Mouse (Mus musculus) limb, embryonic 13.5 days (tissue): ENCODE results near the gene Ascc2. TPM values are rescaled to one million over a fixed set of nuclear protein-coding genes. Genes with fewer than 3 reads are reported as not detected.

ENCODE experiments used
- ATAC-seq: fragments of 200-750 bp; cut with Nextera tagmentation; 2 replicates; pipeline ENCODE4 v1.8.0; 2017; ENCODE audit warnings: low read depth, moderate number of reproducible peaks, moderate TSS enrichment; ENCODE audit not compliant: low FRiP score
- H3K27ac ChIP-seq: fragments of 300-500 bp; sonication (generic); 2 replicates; pipeline ENCODE4 v1.5.1; 2015; ENCODE audit warnings: inconsistent platforms, mild to moderate bottlenecking, moderate library complexity
- H3K27me3 ChIP-seq: fragments of 300-500 bp; sonication (generic); 2 replicates; pipeline ENCODE4 v1.6.1; 2015; ENCODE audit warnings: mild to moderate bottlenecking, inconsistent platforms
- H3K36me3 ChIP-seq: fragments of 300-500 bp; sonication (generic); 2 replicates; pipeline ENCODE4 v1.6.1; 2015; ENCODE audit warnings: inconsistent platforms, mild to moderate bottlenecking, moderate library complexity
- H3K4me1 ChIP-seq: fragments of 300-500 bp; sonication (generic); 2 replicates; pipeline ENCODE4 v1.6.1; 2015; ENCODE audit warnings: inconsistent platforms
- H3K4me2 ChIP-seq: fragments of 300-500 bp; sonication (generic); replicated peaks from 2 replicates; pipeline ENCODE4 v1.6.1; 2015; ENCODE audit warnings: inconsistent platforms, mild to moderate bottlenecking, moderate library complexity
- H3K4me3 ChIP-seq: fragments of 300-500 bp; sonication (generic); 2 replicates; pipeline ENCODE4 v1.5.1; 2015; ENCODE audit warnings: moderate library complexity, mild to moderate bottlenecking, inconsistent platforms
- H3K9ac ChIP-seq: fragments of 300-500 bp; sonication (generic); 2 replicates; pipeline ENCODE4 v1.6.1; 2015; ENCODE audit warnings: mild to moderate bottlenecking, inconsistent platforms
- H3K9me3 ChIP-seq: fragments of 300-500 bp; sonication (generic); 2 replicates; pipeline ENCODE4 v1.6.1; 2016; ENCODE audit warnings: inconsistent platforms
- WGBS: fragments of 180-500 bp; shearing (Covaris S2); methylation state at CpG from one replicate; pipeline ENCODE4 v1.1.7; 2015; 5-methylcytosine and 5-hydroxymethylcytosine counted together
- polyA plus RNA-seq: library from polyadenylated mRNA; unstranded; fragments of >200 nt; fragmentation: Nextera tagmentation; extraction: Ambion mirVana; gene quantifications from 2 replicates; pipeline ENCODE4 v1.2.1, GENCODE M21; 2015

Ascc2 gene
- polyA plus RNA-seq: 31.0 and 33.5 TPM in 2 replicates

DNA sequence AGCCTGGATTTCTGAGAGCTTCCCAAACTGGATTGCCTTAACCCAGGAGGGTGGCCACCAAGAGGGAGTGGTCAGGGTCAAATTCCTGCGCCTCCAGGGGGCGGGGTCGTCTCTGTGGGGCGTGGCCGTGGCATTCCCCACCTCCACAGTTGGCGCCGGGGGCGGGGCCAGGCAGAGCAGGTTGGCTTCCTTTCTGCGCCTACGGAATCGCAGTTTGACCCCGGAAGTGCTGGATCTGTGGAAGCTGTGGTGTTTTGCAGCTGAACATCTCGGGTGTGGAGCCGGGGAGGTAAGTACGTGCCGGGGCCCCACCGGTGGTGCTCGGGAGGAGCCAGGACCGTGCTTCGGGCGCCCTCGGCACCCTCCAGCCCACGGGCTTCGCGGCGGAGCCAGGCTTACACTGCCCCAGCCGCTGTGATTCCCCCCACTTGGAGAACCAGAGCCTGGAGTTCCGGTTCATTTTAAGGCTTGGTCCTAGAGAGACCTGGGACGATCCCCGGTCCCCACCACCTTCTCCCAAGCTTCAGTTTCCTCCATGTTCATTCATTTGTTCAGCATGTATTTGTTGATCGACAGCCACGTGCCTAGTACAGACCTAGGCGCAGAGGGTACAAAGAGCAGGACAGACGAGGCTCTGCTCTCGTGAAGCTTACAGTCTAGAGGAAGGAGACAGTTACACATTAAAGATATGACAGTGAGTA, at the start of gene Ascc2:
TSS of gene Ascc2 (plus strand) at position 214 of the 701 bp plus-strand sequence.
- under 1% methylated on average over 35 of the region's 35 CpGs for WGBS
- Histone ChIP-seq H3K4me3 (peak within 1 kb of the TSS; percentile 69), H3K9me3 (no peaks in the 10 kb centered on the region), H3K27me3 (no peaks in the 10 kb centered on the region), H3K4me2 (peak within 1 kb of the TSS; percentile 75), H3K4me1 (peaks cover 10% of the 10 kb centered on the region), H3K9ac (peak within 1 kb of the TSS; percentile 72), H3K27ac (peak within 1 kb of the TSS; percentile 63), H3K36me3 (peaks cover 10% of the 10 kb centered on the region; the same call in 1 of the 2 replicates)
- peak; percentile 94 for ATAC-seq

DNA sequence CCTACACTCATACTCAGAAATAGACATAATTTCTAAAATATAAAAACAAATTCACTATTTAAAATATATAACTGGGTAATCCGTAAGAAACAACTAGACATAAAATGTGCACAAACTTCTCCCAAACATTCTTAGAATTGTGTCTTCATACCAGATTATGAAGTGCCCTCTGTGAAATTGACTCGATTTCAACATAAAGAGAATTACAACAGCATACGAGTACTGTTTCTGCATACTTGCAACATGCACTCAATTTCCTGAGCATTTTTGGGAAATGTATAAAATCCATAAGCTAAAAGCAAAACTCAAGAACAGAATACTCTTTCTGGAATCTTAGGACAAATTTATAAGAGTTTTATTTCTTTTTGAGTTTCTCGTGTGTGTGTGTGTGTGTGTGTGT, 45.7 kb upstream of the Ascc2 start:
- ATAC-seq: no peak
- H3K4me3 ChIP-seq: no peak overlapping the region
- H3K4me1 ChIP-seq: peaks cover 21% of the 10 kb centered on the region
- no peaks in the 10 kb centered on the region for H3K27me3 ChIP-seq
- no peak overlapping the region for H3K4me2 ChIP-seq
- 82% methylated on average over 4 of the region's 4 CpGs for WGBS
- no peak overlapping the region for H3K9ac ChIP-seq
- no peak overlapping the region for H3K27ac ChIP-seq
- H3K9me3 ChIP-seq: no peaks in the 10 kb centered on the region
- 0 out of 2 replicates have a peak, but pooled peaks cover 6% of the 10 kb centered on the region for H3K36me3 ChIP-seq

GRCm38 (mm10) chr11:4593491-4593848, 44.1 kb upstream of the Ascc2 start:
- WGBS: 39% methylated on average over 5 of the region's 5 CpGs
- H3K27me3 ChIP-seq: no peaks in the 10 kb centered on the region
- peaks cover 21% of the 10 kb centered on the region for H3K4me1 ChIP-seq
- H3K4me3 ChIP-seq: peak overlapping the region; percentile 99
- H3K4me2 ChIP-seq: peak overlapping the region; percentile 73
- H3K9ac ChIP-seq: peak overlapping the region; percentile 97
- H3K36me3 ChIP-seq: no peaks in the 10 kb centered on the region
- no peaks in the 10 kb centered on the region for H3K9me3 ChIP-seq
- ATAC-seq: no peak
- H3K27ac ChIP-seq: no peak overlapping the region

- Histone ChIP-seq H3K4me3 (peak overlapping the region; percentile 99), H3K4me2 (peak overlapping the region; percentile 73), H3K36me3 (no peaks in the 10 kb centered on the region), H3K9ac (peak overlapping the region; percentile 97), H3K27me3 (no peaks in the 10 kb centered on the region), H3K27ac (peak overlapping the region; percentile 94), H3K9me3 (no peaks in the 10 kb centered on the region), H3K4me1 (peaks cover 21% of the 10 kb centered on the region)
- under 1% methylated on average over 44 of the region's 45 CpGs for WGBS
- ATAC-seq: peak; percentile 91
Measured at GRCm38 (mm10) chr11:4593849-4594607, 43.5 kb upstream of the Ascc2 start.

DNA sequence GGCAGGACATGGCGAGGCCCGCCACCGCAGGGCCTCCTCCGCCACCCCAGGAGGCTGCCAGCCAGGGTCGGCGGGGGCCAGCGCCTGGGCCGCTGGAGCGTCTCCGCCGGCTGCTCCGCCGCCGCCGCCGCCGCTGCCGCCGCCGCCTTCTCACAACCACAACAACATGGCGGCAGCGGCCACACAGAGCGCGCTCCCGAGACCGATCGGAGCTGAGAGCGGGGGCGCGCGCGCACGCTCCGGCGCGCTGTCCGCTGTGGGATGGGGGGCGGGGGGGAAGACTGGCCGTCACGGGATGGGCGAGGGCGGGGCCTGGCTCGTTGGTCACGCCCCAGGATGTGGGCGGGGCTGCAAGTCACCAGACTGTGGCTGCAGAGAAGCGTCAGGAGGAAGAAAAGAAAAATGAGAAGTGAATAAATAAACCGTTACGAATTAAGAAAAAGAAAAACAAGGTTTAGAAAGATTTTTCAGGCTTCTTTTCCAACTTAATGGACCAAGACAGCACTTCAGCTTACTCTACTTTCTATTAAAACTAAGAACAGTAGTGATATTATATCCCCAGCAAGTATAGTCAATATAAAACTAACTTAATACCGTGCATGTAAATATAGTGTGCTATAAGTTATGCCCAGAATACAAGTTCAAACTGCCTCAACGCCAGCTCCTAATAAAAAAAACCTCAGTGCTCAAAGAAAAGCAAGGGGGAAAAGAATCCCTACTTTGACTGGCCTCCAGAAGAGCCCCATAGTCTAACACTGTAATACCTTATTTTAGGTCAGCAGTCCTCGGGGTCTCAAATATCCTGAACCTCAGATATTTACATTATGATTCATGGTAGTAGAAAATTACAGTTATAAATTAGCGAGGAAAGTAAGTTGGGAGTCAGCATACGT, 42.7 kb upstream of the Ascc2 start, which contains the start of gene Mtmr3:
TSS of gene Mtmr3 (minus strand) at position 256 of the 893 bp plus-strand sequence.
- H3K4me2 ChIP-seq: peak within 1 kb of the TSS; percentile 73
- peak within 1 kb of the TSS; percentile 97 for H3K9ac ChIP-seq
- peak within 1 kb of the TSS; percentile 94 for H3K27ac ChIP-seq
- H3K4me3 ChIP-seq: peak within 1 kb of the TSS; percentile 99
- no peaks in the 10 kb centered on the region for H3K27me3 ChIP-seq
- no peaks in the 10 kb centered on the region for H3K36me3 ChIP-seq
- H3K9me3 ChIP-seq: no peaks in the 10 kb centered on the region
- H3K4me1 ChIP-seq: peaks cover 21% of the 10 kb centered on the region
- ATAC-seq: peak; percentile 95
- WGBS: 5% methylated on average over 40 of the region's 53 CpGs

GRCm38 (mm10) chr11:4598411-4598810, 39.1 kb upstream of the Ascc2 start:
- no peak for ATAC-seq
- Histone ChIP-seq H3K27me3 (no peaks in the 10 kb centered on the region), H3K27ac (no peak overlapping the region), H3K4me1 (peaks cover 18% of the 10 kb centered on the region), H3K4me2 (no peak overlapping the region), H3K4me3 (no peak overlapping the region), H3K9ac (no peak overlapping the region), H3K36me3 (no peaks in the 10 kb centered on the region), H3K9me3 (no peaks in the 10 kb centered on the region)
- WGBS: 92% methylated on average over 2 of the region's 2 CpGs

- H3K4me3 ChIP-seq: no peak overlapping the region
- H3K36me3 ChIP-seq: no peaks in the 10 kb centered on the region
- H3K4me2 ChIP-seq: no peak overlapping the region
- H3K9ac ChIP-seq: no peak overlapping the region
- no peak overlapping the region for H3K27ac ChIP-seq
- H3K27me3 ChIP-seq: no peaks in the 10 kb centered on the region
- WGBS: 91% methylated on average over 3 of the region's 3 CpGs
- no peaks in the 10 kb centered on the region for H3K9me3 ChIP-seq
- peaks cover 23% of the 10 kb centered on the region for H3K4me1 ChIP-seq
- ATAC-seq: no peak
Measured at GRCm38 (mm10) chr11:4599916-4600315, 37.6 kb upstream of the Ascc2 start.

DNA sequence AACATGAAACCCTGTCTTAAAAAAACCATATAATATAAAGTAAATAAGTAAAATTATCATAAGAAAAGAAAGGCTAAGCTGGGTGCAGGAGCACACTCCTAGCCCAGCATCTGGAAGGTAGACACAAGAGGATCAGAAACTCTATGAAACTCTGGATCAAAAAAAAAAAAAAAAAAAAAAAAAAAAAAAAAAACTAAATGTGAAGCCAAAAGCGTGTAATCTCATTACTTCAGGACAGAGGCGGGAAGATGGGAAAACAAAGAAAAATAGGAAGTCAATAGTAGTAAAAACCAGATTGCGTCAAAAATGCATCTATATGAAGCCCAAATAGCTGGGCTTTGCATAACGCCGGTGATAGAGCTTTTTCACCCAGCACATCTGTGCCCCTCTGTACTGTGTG, 35.7 kb upstream of the Ascc2 start:
- H3K36me3 ChIP-seq: no peaks in the 10 kb centered on the region
- no peak overlapping the region for H3K4me2 ChIP-seq
- H3K9ac ChIP-seq: no peak overlapping the region
- WGBS: 76% methylated on average over 5 of the region's 5 CpGs
- no peaks in the 10 kb centered on the region for H3K9me3 ChIP-seq
- H3K4me3 ChIP-seq: no peak overlapping the region
- peaks cover 20% of the 10 kb centered on the region for H3K4me1 ChIP-seq
- no peak overlapping the region for H3K27ac ChIP-seq
- ATAC-seq: no peak
- no peaks in the 10 kb centered on the region for H3K27me3 ChIP-seq

GRCm38 (mm10) chr11:4602691-4603441, 34.7 kb upstream of the Ascc2 start:
- H3K4me3 ChIP-seq: no peak overlapping the region
- no peak overlapping the region for H3K9ac ChIP-seq
- no peak for ATAC-seq
- 28% methylated on average over 12 of the region's 12 CpGs for WGBS
- H3K4me1 ChIP-seq: peaks cover 20% of the 10 kb centered on the region
- H3K36me3 ChIP-seq: no peaks in the 10 kb centered on the region
- no peaks in the 10 kb centered on the region for H3K9me3 ChIP-seq
- H3K27ac ChIP-seq: no peak overlapping the region
- no peaks in the 10 kb centered on the region for H3K27me3 ChIP-seq
- H3K4me2 ChIP-seq: peak overlapping the region; percentile 38

DNA sequence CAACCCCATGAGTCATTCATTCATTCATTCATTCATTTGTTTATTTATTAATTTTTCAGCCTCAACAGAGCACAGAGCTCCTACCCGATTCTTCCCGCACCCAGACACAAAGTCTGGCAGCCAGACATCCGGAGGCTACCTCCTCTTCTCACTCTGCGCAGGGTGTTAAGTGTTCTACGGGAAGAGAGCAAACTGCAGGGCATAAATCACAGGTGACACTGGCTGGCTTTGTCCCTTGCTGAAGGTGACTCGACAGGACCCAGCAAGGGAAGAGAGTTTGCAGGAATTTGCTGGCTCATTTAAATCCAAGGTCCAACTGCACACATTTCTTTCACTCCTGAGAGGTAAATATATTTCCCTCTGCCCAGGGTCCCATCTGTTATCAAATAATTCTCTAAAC, 33.1 kb upstream of the Ascc2 start:
- no peak overlapping the region for H3K4me3 ChIP-seq
- no peak overlapping the region for H3K4me2 ChIP-seq
- ATAC-seq: no peak
- H3K9ac ChIP-seq: no peak overlapping the region
- no peaks in the 10 kb centered on the region for H3K27me3 ChIP-seq
- H3K27ac ChIP-seq: no peak overlapping the region
- no peaks in the 10 kb centered on the region for H3K36me3 ChIP-seq
- H3K4me1 ChIP-seq: peaks cover 20% of the 10 kb centered on the region
- no peaks in the 10 kb centered on the region for H3K9me3 ChIP-seq
- WGBS: 4% methylated on average over 6 of the region's 6 CpGs

- Histone ChIP-seq H3K4me1 (peaks cover 20% of the 10 kb centered on the region), H3K4me2 (no peak overlapping the region), H3K4me3 (no peak overlapping the region), H3K9me3 (no peaks in the 10 kb centered on the region), H3K9ac (no peak overlapping the region), H3K36me3 (no peaks in the 10 kb centered on the region), H3K27me3 (no peaks in the 10 kb centered on the region), H3K27ac (no peak overlapping the region)
- 52% methylated on average over 7 of the region's 7 CpGs for WGBS
- no peak for ATAC-seq
Measured at GRCm38 (mm10) chr11:4605414-4605813, 32.1 kb upstream of the Ascc2 start.
